Mouse (Mus musculus): Measurements from ENCODE around the gene Coa5.

The Coa5 gene

GRCm38 (mm10) chr1:37429366-37430296 lies at the start of gene Coa5, which contains the start of gene Unc50:
Gene Coa5, minus strand, starts transcription at chr1:37430103.
Gene Unc50, plus strand, starts transcription at chr1:37430139.
- DNase-seq (ENCODE audit: low spot score) = peak; percentile 93

GRCm38 (mm10) chr1:37479074-37479473 lies 49.2 kb upstream of the Coa5 start:
- DNase-seq (ENCODE audit: low spot score) = peak; percentile 16

- no peak for DNase-seq (ENCODE audit: low spot score)
Observed at GRCm38 (mm10) chr1:37478416-37478815, 48.5 kb upstream of the Coa5 start.

GRCm38 (mm10) chr1:37477928-37478327 lies 48.0 kb upstream of the Coa5 start:
- no peak for DNase-seq (ENCODE audit: low spot score)

- DNase-seq (ENCODE audit: low spot score) = no peak
Observed at GRCm38 (mm10) chr1:37477250-37477649, 47.3 kb upstream of the Coa5 start.

- DNase-seq (ENCODE audit: low spot score) = no peak
Observed at GRCm38 (mm10) chr1:37475312-37475711, 45.4 kb upstream of the Coa5 start.

GRCm38 (mm10) chr1:37474634-37475190 lies 44.8 kb upstream of the Coa5 start:
- DNase-seq (ENCODE audit: low spot score) = no peak

- no peak for DNase-seq (ENCODE audit: low spot score)
Observed at GRCm38 (mm10) chr1:37474046-37474445, 44.1 kb upstream of the Coa5 start.

- no peak for DNase-seq (ENCODE audit: low spot score)
Observed at GRCm38 (mm10) chr1:37473251-37473650, 43.3 kb upstream of the Coa5 start.

GRCm38 (mm10) chr1:37471179-37472148 lies 41.6 kb upstream of the Coa5 start:
- DNase-seq (ENCODE audit: low spot score) = no peak

- DNase-seq (ENCODE audit: low spot score) = no peak
Observed at GRCm38 (mm10) chr1:37469007-37469406, 39.1 kb upstream of the Coa5 start.

- no peak for DNase-seq (ENCODE audit: low spot score)
Observed at GRCm38 (mm10) chr1:37467806-37468205, 37.9 kb upstream of the Coa5 start.

GRCm38 (mm10) chr1:37466322-37466995 lies 36.6 kb upstream of the Coa5 start:
- no peak for DNase-seq (ENCODE audit: low spot score)

GRCm38 (mm10) chr1:37464878-37465452 lies 35.1 kb upstream of the Coa5 start:
- DNase-seq (ENCODE audit: low spot score) = no peak

- no peak for DNase-seq (ENCODE audit: low spot score)
Observed at GRCm38 (mm10) chr1:37457546-37457945, 27.6 kb upstream of the Coa5 start.

GRCm38 (mm10) chr1:37451270-37451669 lies 21.4 kb upstream of the Coa5 start:
- DNase-seq (ENCODE audit: low spot score) = no peak

GRCm38 (mm10) chr1:37448361-37449095 lies 18.6 kb upstream of the Coa5 start:
- DNase-seq (ENCODE audit: low spot score) = peak; percentile 61

- DNase-seq (ENCODE audit: low spot score) = no peak
Observed at GRCm38 (mm10) chr1:37442848-37443835, 13.2 kb upstream of the Coa5 start.

GRCm38 (mm10) chr1:37436419-37436818 lies 6.5 kb upstream of the Coa5 start:
- DNase-seq (ENCODE audit: low spot score) = no peak
